Mouse (Mus musculus) urinary bladder, postnatal 25 days (tissue): ENCODE results near the gene Bsg.
"Not testable (repeated sequence)": the region's sequence is repeated elsewhere in the genome, so short reads cannot be mapped to it uniquely, and the experiment has no call there.

Experiments used
- DNase-seq: peaks from one replicate; pipeline ENCODE4 v3.0.0; 2022; ENCODE audit warnings: low spot score

Gene Bsg

GRCm38 (mm10) chr10:79682916-79683582, 21.2 kb upstream of the Bsg start:
- peak; percentile 60 for DNase-seq

GRCm38 (mm10) chr10:79683726-79684640, 20.3 kb upstream of the Bsg start:
- no peak for DNase-seq

GRCm38 (mm10) chr10:79684770-79685600, 19.3 kb upstream of the Bsg start:
- DNase-seq: no peak

DNA sequence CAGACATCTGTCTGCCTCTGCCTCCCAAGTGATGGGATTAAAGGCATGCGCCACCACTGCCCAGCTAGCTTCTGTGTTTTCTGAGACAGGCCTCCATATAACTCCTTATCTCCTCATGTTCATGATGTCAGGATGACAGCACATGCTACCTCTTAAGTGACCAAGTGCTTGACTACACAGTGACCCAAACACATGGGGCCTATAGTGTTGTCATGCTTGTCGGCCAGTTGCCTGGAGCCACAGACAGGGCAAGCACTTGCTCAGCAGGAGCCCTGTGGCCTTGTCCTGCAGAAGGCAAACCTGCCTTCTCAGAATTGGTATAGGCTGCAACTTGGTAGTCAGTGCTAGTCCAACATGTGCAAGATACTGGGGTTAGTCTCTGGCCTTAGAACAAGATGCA, 18.1 kb upstream of the Bsg start:
- DNase-seq: no peak

DNA sequence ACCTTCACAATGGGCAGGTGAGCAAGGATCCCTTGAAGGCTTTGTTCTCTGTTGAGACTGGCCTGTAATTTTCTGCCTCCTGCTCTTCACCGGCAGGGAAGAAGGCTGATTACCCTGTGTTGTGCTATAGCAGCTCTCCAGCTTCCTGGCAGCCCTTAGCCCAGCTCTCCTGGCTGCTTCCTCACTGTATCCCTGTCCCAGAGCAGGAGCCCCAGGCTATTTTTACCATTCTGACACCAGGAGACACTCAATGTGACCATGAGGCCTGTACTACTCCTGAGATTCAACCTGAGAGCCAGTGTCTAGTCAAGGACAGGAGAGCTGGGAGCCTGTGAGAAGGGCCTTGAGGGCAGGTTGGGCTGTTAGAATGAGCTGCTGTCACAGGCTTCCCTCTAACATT, 17.6 kb upstream of the Bsg start:
- DNase-seq: no peak

- no peak for DNase-seq
These were observed 16.8 kb upstream of the Bsg start for GRCm38 (mm10) chr10:79687513-79687912.

DNA sequence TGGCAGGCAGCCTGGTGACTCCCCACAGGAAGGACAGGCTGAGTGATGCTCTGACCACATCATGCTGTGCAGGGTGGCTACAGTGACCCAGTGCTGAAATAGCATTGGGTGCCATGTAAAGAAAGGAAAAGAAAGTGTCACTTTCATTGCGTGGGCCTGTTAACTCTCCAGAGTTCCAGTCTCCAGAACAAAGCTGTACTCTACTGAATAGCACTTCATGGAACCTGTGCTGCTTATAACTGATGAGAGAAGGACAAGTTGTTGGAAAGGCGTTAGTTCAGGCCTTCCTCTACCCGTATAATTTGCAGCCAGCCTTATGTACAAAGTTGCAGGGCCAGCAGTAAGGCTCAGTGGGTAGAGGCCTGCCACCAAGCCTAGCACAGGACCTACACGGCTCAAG, 15.6 kb upstream of the Bsg start, which contains the start of gene Gzmm:
TSS of gene Gzmm (plus strand) at position 301 of the 400 bp plus-strand sequence.
- DNase-seq: no peak

DNA sequence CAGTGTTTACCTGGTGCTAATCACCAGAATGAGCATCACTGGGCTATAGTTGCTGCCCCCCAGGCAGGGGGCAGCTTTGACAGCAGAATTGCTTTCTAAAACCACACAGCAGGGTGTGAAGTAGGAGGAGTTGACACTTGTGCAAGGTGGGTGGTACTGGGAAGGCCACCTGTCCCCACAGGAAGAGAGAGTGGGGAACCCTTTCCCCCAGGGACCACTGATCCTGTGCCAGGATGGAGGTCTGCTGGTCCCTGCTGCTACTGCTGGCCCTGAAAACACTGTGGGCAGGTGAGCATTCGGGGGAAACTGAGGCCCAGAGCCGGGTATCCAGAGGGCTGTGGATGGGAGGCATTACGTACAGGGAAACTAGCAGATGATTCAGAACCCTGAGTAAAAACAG, 15.1 kb upstream of the Bsg start:
- no peak for DNase-seq

- no peak for DNase-seq
These were observed 12.2 kb upstream of the Bsg start for GRCm38 (mm10) chr10:79691986-79692548.

DNA sequence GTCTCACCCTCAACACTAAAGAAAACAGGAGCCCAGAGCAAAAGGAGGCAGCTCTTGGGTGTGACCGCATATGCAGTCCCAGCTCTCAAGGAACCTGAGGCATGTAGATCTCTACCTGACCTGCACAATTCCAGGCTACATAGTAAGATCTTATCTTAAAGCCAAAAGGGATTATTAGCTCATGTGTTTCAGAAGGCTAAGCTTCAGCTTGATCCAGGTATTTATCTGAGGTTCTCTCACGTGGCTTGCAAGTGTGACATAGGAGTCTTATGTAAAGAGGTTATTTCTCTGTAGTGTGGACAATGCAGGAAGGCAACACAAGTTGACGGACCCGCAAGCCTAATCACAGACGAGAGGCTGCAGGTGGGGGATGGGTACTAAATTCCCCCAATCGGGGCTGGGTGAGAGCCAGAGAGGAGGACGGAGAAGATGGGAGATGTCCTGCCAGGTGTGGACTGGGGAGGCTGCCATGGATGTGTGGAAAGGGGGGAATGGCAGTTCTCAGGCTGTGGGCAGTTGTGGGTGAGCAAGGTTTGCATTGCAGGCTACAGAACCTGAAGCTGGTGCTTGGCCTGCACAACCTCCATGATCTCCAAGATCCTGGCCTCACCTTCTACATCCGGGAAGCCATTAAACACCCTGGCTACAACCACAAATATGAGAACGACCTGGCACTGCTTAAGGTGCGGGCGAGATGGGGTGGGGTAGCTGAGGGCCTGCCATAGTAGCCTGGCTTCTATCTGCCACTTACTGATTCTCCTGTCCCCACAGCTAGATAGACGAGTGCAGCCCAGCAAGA, 10.5 kb upstream of the Bsg start:
- DNase-seq: no peak

- DNase-seq: no peak
These were observed 10.0 kb upstream of the Bsg start for GRCm38 (mm10) chr10:79694379-79694655.

GRCm38 (mm10) chr10:79695231-79696128, 8.8 kb upstream of the Bsg start:
- DNase-seq: peak; percentile 81

- DNase-seq: no peak
These were observed 8.1 kb upstream of the Bsg start for GRCm38 (mm10) chr10:79696129-79696651.

DNA sequence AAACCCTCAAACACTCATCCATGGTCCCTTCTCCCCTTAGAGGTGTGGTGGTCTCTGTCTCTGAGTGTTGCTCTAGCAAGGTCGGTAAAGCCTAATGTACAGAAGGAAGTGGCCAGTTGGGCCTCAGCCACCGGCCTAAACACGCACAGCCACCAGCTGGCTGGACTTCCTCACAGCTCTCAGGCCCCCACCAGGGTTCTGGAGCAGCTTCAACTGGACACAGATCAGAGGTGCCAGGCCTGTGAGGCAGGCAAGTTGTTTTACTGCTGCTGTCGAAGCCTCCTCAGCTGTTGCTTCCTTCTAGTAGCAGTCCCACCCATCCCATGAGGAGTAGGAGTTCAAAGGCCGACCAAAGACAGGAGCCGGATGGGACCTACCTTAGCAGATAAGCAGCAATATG, 6.4 kb upstream of the Bsg start:
- no peak for DNase-seq

DNA sequence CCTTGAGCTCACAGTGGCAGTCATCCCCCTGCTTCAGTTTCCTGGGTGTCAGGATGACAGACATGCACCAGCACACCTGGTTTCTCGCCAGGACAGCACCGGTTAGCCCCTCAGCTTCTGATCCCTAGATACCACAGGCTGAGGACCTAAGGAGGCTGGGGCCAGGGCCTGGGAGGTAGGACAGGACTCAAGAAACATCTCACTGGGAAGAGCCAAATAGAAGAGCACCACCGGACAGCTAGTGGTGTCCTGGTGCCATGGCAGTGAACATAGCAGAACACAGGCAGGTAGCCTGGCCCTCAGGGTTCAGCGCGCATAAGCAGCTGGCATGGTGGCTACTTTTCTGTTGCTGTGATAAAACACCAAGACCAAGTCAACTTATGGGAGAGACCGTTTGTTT, 5.8 kb upstream of the Bsg start:
- DNase-seq: no peak

GRCm38 (mm10) chr10:79700676-79701075, 3.6 kb upstream of the Bsg start:
- no peak for DNase-seq

DNA sequence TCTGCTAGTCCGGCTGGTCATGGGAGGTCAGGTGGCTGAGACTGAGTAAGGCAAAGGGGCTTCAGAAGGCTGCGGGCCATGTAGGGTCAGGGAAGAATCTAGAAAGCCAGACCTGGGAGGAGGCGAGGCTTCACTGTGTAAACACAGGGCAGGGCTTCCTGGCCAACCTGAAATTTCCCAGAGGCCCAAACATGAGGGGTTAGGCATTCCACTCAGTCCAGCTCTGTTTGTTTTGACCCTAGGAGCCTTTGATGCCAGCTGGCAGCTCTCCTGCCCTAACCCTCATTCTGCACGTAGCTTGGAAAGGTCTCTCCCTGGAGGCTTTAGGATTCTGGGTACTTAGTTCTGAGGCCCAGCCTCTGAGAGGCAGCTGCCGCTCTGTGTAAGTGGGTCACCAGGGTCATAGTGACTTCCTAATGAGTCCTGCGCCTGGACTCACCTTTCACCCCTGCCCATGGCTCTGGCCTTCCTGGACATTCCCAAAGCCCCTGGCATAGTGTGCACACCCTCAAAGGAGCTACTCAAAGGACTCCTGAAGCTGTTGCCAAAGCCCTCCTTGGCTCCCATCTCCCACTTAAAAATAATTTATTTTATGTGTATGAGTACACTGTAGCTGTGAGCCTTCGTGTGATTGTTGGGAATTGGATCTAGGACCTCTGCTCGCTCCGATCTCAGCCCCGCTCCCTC, 2.7 kb upstream of the Bsg start:
- no peak for DNase-seq

DNA sequence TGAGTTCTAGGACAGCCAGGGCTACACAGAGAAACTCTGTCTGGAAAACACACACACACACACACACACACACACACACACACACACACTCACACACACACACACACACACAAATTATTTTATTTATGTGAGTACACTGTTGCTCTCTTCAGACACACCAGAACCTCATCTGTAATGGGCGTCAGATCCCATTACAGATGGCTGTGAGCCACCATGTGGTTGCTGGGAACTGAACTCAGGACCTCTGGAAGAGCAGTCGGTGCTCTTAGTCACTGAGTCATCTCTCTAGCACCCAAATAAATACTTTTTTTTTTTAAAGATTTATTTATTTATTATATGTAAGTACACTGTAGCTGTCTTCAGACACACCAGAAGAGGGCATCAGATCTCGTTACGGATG, 1.3 kb upstream of the Bsg start:
- DNase-seq: not testable (repeated sequence)

GRCm38 (mm10) chr10:79703541-79703940, 750 bp upstream of the Bsg start:
- no peak for DNase-seq

- DNase-seq: no peak
These were observed 674 bp downstream of the Bsg start for GRCm38 (mm10) chr10:79704970-79705360.
